Mouse (Mus musculus): ENCODE measurements around the gene Entpd1. TPM values are rescaled to one million over a fixed set of nuclear protein-coding genes. Genes with fewer than 3 reads are reported as not detected.

Entpd1 gene
- polyA plus RNA-seq, 2 experiments, result 7.4 to 9.8 TPM

DNA sequence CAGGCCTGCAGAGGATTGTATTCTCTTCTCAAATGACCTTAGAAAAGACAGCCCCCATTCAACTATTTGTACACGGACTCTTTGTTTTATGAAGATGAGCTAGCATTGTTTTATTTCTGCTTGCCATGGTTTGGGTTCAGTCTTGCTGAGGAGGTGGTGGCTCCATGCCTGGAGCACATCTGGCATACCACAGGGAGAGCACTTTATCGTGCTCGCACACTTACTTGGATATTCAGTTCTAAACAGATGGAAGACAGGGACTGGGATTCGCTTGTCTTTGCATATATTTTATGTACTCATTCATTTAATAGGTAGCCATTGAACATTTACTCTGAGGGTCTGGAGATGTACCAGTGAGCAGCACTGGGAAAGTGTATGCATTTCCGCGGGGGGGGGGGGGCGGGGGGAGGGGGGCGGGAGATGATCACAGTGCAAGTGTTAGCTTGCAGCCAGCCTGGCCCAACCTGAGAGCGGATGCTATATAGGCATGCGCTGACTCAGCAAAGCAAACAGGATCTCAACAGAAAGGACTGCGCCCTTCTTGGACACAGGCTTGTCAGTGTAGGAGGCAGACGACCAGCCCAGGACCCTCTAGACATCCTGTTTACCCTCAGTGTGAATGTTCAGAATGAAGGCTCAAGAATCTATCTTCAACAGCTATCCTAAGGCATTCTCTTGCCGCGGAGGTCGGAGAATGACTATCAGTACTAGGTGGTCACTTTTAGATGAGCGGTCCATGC is 100.9 kb downstream of the Entpd1 start:
- H3K4me1 ChIP-seq (ENCODE audit: control insufficient read depth, insufficient read depth, low read length), result no peaks in the 10 kb centered on the region
- no peak for TF ChIP-seq POLR2A (IDR thresholded peaks at IDR 0.05; ENCODE audit: borderline replicate concordance, extremely low read depth, insufficient read depth, insufficient read length)
- no peaks in the 10 kb centered on the region for H3K36me3 ChIP-seq (ENCODE audit: control insufficient read depth, insufficient read depth, low read length)
- H3K4me2 ChIP-seq (replicated peaks; ENCODE audit: low read depth, low read length, severe bottlenecking), result no peak overlapping the region
- H3K27ac ChIP-seq (replicated peaks; ENCODE audit: low read depth, low read length), result no peak overlapping the region
- no peak overlapping the region for H3K9ac ChIP-seq (ENCODE audit: low read depth, low read length, severe bottlenecking)
- DNase-seq (ENCODE audit: low spot score) (no peak), ATAC-seq (ENCODE audit: low FRiP score, low read depth) (no peak)
- H3K9me3 ChIP-seq (ENCODE audit: control insufficient read depth, low read length), result no peaks in the 10 kb centered on the region
- 78% methylated on average over 16 of the region's 16 CpGs for WGBS
- H3K4me3 ChIP-seq (replicated peaks; ENCODE audit: low read length), result no peak overlapping the region
- H3K27me3 ChIP-seq (ENCODE audit: control insufficient read depth, insufficient read depth, low read length), result no peaks in the 10 kb centered on the region

DNA sequence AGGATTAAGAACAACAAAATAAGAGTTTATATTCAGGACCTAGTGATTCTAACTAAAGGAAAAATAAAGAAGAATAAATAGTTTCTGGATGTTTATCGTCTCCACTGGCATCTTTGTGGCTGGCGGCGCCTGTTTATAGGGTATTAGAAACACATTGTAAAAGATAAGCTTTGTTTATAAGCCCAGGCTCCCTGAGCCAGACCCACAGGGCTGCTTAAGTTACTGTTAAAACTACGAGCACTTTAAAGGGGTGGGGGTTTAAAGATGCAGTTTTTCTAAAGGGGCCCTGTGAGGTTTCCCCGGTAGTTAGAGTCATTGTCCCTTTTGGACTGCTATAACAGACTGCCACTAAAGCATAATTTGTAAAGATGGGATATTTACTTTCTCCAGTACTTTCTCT is 102.5 kb downstream of the Entpd1 start:
- ATAC-seq (ENCODE audit: low FRiP score, low read depth) (no peak), DNase-seq (ENCODE audit: low spot score) (no peak)
- Histone ChIP-seq H3K27ac (replicated peaks; ENCODE audit: low read depth, low read length) (no peak overlapping the region), H3K4me2 (replicated peaks; ENCODE audit: low read depth, low read length, severe bottlenecking) (no peak overlapping the region), H3K4me1 (ENCODE audit: control insufficient read depth, insufficient read depth, low read length) (no peaks in the 10 kb centered on the region), H3K27me3 (ENCODE audit: control insufficient read depth, insufficient read depth, low read length) (no peaks in the 10 kb centered on the region), H3K4me3 (replicated peaks; ENCODE audit: low read length) (no peak overlapping the region), H3K9me3 (ENCODE audit: control insufficient read depth, low read length) (no peaks in the 10 kb centered on the region), H3K36me3 (ENCODE audit: control insufficient read depth, insufficient read depth, low read length) (no peaks in the 10 kb centered on the region), H3K9ac (ENCODE audit: low read depth, low read length, severe bottlenecking) (no peak overlapping the region)
- WGBS, result 12% methylated on average over 5 of the region's 5 CpGs
- TF ChIP-seq POLR2A (IDR thresholded peaks at IDR 0.05; ENCODE audit: borderline replicate concordance, extremely low read depth, insufficient read depth, insufficient read length), result no peak

DNA sequence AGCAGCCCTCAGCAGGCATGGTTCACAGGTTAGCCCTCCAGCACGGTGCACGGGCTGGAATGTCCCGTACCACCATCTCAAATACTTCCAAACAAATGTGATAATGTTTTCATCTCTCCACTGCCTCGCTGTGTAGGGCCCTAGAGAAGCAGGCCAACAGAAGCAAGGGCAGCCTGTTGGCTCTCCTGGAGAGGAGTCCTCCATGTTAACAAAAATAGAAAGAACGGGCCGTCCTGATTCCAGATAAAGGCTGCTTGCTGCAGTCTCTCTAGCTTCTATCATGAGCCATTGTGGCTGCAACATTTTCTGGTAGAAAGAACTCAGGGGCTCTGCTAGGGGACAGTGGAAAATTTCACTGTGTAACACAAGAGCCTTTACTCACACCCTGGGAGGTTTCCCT is 104.8 kb downstream of the Entpd1 start:
- H3K4me3 ChIP-seq (replicated peaks; ENCODE audit: low read length), result no peak overlapping the region
- no peaks in the 10 kb centered on the region for H3K27me3 ChIP-seq (ENCODE audit: control insufficient read depth, insufficient read depth, low read length)
- H3K9ac ChIP-seq (ENCODE audit: low read depth, low read length, severe bottlenecking), result no peak overlapping the region
- no peak for DNase-seq (ENCODE audit: low spot score)
- H3K9me3 ChIP-seq (ENCODE audit: control insufficient read depth, low read length), result no peaks in the 10 kb centered on the region
- H3K4me1 ChIP-seq (ENCODE audit: control insufficient read depth, insufficient read depth, low read length), result no peaks in the 10 kb centered on the region
- H3K4me2 ChIP-seq (replicated peaks; ENCODE audit: low read depth, low read length, severe bottlenecking), result no peak overlapping the region
- 84% methylated on average over 6 of the region's 6 CpGs for WGBS
- ATAC-seq (ENCODE audit: low FRiP score, low read depth), result no peak
- no peak for TF ChIP-seq POLR2A (IDR thresholded peaks at IDR 0.05; ENCODE audit: borderline replicate concordance, extremely low read depth, insufficient read depth, insufficient read length)
- H3K36me3 ChIP-seq (ENCODE audit: control insufficient read depth, insufficient read depth, low read length), result no peaks in the 10 kb centered on the region
- H3K27ac ChIP-seq (replicated peaks; ENCODE audit: low read depth, low read length), result no peak overlapping the region

DNA sequence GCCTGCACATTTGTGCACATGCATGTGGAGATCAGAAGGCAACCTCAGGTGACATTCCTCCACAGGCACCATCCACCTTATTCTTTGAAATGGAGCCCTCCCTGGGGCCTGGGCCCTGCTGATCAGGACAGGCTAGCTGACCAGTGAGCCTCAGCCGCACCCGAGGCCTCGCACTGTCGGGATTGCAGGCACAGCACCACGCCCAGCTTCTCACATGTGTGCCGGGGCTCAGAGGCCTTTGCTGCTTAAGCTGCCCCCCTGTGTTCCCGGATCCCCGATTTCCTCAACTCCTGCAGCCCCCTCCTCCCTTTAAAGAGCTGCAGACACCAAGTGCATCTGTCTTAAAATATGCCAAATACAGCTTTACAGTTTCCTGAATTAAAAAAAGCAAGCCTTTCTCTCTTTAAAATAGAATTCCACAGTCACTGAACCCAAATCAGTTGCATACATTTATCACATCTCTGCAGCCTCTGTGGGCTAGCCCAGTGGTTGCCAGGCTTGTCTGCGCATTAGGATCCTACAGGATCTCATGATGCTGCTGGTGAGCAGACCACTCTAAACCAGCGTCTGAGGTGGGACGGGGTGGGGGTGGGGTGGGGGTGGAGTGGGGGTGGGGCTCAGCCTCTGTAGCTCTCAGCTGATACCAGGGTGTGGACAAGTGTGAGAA is 107.4 kb downstream of the Entpd1 start:
- 39% methylated on average over 11 of the region's 11 CpGs for WGBS

DNA sequence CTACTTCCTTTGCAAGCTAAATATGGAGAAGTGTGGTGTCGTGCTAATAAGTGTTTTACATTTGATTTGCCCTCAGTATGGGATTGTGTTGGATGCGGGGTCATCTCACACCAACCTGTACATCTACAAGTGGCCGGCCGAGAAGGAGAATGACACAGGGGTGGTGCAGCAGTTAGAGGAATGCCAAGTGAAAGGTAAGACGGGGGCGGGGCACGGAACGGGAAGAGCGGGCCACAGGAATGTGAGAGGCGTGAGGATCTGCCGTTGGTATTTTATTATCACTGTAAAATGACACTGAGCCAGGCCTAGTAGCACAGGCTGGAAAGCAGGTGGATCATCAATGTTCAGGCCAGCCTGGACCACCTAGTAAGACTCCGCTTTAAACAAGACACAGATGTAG is 108.2 kb downstream of the Entpd1 start:
- H3K27me3 ChIP-seq (ENCODE audit: control insufficient read depth, insufficient read depth, low read length), result no peaks in the 10 kb centered on the region
- H3K4me2 ChIP-seq (replicated peaks; ENCODE audit: low read depth, low read length, severe bottlenecking), result no peak overlapping the region
- no peak overlapping the region for H3K9ac ChIP-seq (ENCODE audit: low read depth, low read length, severe bottlenecking)
- DNase-seq (ENCODE audit: low spot score) (no peak), ATAC-seq (ENCODE audit: low FRiP score, low read depth) (no peak)
- H3K4me3 ChIP-seq (replicated peaks; ENCODE audit: low read length), result no peak overlapping the region
- H3K27ac ChIP-seq (replicated peaks; ENCODE audit: low read depth, low read length), result no peak overlapping the region
- H3K36me3 ChIP-seq (ENCODE audit: control insufficient read depth, insufficient read depth, low read length), result no peaks in the 10 kb centered on the region
- no peaks in the 10 kb centered on the region for H3K4me1 ChIP-seq (ENCODE audit: control insufficient read depth, insufficient read depth, low read length)
- WGBS, result 60% methylated on average over 12 of the region's 12 CpGs
- TF ChIP-seq POLR2A (IDR thresholded peaks at IDR 0.05; ENCODE audit: borderline replicate concordance, extremely low read depth, insufficient read depth, insufficient read length), result no peak
- no peaks in the 10 kb centered on the region for H3K9me3 ChIP-seq (ENCODE audit: control insufficient read depth, low read length)

More for the DNA sequence above, 107.4 kb downstream of the Entpd1 start:
- Histone ChIP-seq H3K4me3 (replicated peaks; ENCODE audit: low read length) (no peak overlapping the region), H3K27me3 (ENCODE audit: control insufficient read depth, insufficient read depth, low read length) (no peaks in the 10 kb centered on the region), H3K27ac (replicated peaks; ENCODE audit: low read depth, low read length) (no peak overlapping the region), H3K4me2 (replicated peaks; ENCODE audit: low read depth, low read length, severe bottlenecking) (no peak overlapping the region), H3K9me3 (ENCODE audit: control insufficient read depth, low read length) (no peaks in the 10 kb centered on the region), H3K9ac (ENCODE audit: low read depth, low read length, severe bottlenecking) (no peak overlapping the region), H3K4me1 (ENCODE audit: control insufficient read depth, insufficient read depth, low read length) (no peaks in the 10 kb centered on the region), H3K36me3 (ENCODE audit: control insufficient read depth, insufficient read depth, low read length) (no peaks in the 10 kb centered on the region)
- TF ChIP-seq POLR2A (IDR thresholded peaks at IDR 0.05; ENCODE audit: borderline replicate concordance, extremely low read depth, insufficient read depth, insufficient read length), result no peak
- DNase-seq (ENCODE audit: low spot score) (no peak), ATAC-seq (ENCODE audit: low FRiP score, low read depth) (no peak)

All from limb, embryonic 14.5 days (tissue).